Mouse (Mus musculus): ENCODE measurements around the gene Fry. TPM values are rescaled to one million over a fixed set of nuclear protein-coding genes. Genes with fewer than 3 reads are reported as not detected.

The Fry gene
- total RNA-seq, 2 experiments from 2014 or later = 194 to 203 TPM

- no peak overlapping the region for H3K27ac ChIP-seq
- no peak overlapping the region for H3K4me3 ChIP-seq
- peak; percentile 56 for TF ChIP-seq CTCF (IDR thresholded peaks at IDR 0.05)
- intact Hi-C loops (cut with DNase I) = no loop called here
- no peak for DNase-seq (ENCODE audit: extremely low spot score in 1 of 2, low spot score in 2 of 2)
Observed at GRCm38 (mm10) chr5:150114007-150114406, 4.4 kb upstream of the Fry start.

GRCm38 (mm10) chr5:150114778-150115177 lies 3.7 kb upstream of the Fry start:
- no peak for DNase-seq (ENCODE audit: extremely low spot score in 1 of 2, low spot score in 2 of 2)
- intact Hi-C loops (cut with DNase I) = no loop called here
- Histone ChIP-seq H3K4me3 (no peak overlapping the region), H3K27ac (no peak overlapping the region)
- no peak for TF ChIP-seq CTCF (IDR thresholded peaks at IDR 0.05)

- no peak overlapping the region for H3K4me3 ChIP-seq
- TF ChIP-seq CTCF (IDR thresholded peaks at IDR 0.05) = no peak
- intact Hi-C loops (cut with DNase I) = no loop called here
- H3K27ac ChIP-seq = no peak overlapping the region
- no peak for DNase-seq (ENCODE audit: extremely low spot score in 1 of 2, low spot score in 2 of 2)
Observed at GRCm38 (mm10) chr5:150115271-150116092, 3.0 kb upstream of the Fry start.

DNA sequence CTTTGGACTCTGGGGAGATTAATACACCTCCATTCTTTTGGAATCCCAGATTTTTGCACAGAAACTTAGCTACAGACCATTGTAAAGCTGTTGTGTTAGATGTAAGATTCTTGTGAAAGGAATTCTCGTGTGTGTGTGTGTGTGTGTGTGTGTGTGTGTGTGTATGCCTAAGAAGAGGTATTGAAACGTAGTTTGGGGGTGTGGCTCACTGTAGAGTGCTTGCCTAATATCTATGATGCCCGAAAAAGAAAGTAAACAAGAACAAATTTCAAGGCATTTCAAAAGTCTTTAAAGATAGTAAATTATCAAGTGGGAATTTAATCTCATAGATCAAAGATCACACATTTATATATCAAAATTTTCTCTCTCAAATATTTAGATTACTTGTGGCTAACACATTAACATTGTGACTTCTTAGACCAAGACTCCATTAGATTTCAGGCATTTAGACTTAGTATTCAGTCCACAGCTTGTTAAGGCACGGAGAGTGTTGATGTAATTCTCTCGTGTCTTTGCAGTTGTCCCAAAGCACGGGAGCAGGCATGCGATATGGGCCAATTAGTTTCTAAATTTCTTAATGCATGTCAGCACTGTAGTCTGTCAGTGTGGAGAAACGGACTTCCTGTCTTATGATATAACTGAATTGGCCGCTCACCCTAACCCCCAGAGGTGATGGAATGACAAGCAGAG lies 2.1 kb upstream of the Fry start:
- TF ChIP-seq CTCF (IDR thresholded peaks at IDR 0.05) = no peak
- no peak overlapping the region for H3K27ac ChIP-seq
- no peak overlapping the region for H3K4me3 ChIP-seq
- intact Hi-C loops (cut with DNase I) = no loop called here
- DNase-seq (ENCODE audit: extremely low spot score in 1 of 2, low spot score in 2 of 2) = no peak

DNA sequence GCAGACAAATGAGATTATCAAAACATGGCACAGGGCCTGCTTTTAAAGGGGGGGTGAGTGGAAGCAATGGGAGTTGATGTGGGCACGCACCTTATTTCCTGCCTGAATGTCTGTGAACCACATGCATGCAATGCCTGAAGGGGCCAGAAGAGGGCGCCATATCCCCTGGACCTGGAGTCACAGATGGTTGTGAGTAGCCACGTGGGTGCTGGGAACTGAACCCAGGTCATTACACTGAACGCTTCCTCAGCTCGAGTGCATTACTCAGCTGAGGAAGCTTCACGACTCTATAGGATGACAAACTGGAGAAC lies 1.6 kb upstream of the Fry start:
- intact Hi-C loops (cut with DNase I) = loop anchor here (1.0 kb wide), 1 partner anchor 19 kb away; no protein-coding TSS in a partner anchor
- H3K4me3 ChIP-seq = no peak overlapping the region
- DNase-seq (ENCODE audit: extremely low spot score in 1 of 2, low spot score in 2 of 2) = no peak
- TF ChIP-seq CTCF (IDR thresholded peaks at IDR 0.05) = peak; percentile 38
- no peak overlapping the region for H3K27ac ChIP-seq

GRCm38 (mm10) chr5:150118124-150118454 lies 356 bp upstream of the Fry start:
- no peak for TF ChIP-seq CTCF (IDR thresholded peaks at IDR 0.05)
- H3K27ac ChIP-seq = peak overlapping the region; percentile 50; the same call in 1 of the 2 replicates
- intact Hi-C loops (cut with DNase I) = loop anchor here (2.0 kb wide), 1 partner anchor 39 kb away; no protein-coding TSS in a partner anchor
- no peak for DNase-seq (ENCODE audit: extremely low spot score in 1 of 2, low spot score in 2 of 2)
- H3K4me3 ChIP-seq = peak overlapping the region; percentile 59

DNA sequence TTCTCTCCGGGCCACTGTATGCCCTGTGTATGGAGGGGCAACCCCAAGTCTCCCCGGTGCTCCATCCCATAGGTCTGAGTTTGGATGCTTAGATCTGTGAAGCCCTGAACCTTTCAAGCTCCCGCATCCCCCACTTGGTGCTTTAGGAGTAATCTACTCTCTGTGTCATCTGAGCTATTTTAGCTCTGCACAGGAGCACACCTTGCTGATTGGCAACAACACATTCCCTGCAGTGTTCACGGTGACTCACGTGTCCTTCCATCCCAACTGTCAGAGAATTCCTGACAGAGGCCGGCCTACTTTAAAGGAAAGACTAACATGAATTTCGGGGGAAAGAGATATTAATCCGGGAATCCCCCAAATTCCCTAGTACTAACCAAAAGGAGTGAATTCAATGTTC lies 2.2 kb downstream of the Fry start:
- intact Hi-C loops (cut with DNase I) = no loop called here
- DNase-seq (ENCODE audit: extremely low spot score in 1 of 2, low spot score in 2 of 2) = no peak
- Histone ChIP-seq H3K4me3 (no peak overlapping the region), H3K27ac (no peak overlapping the region)
- no peak for TF ChIP-seq CTCF (IDR thresholded peaks at IDR 0.05)

- Histone ChIP-seq H3K4me3 (no peak overlapping the region), H3K27ac (peak overlapping the region; percentile 29)
- no peak for TF ChIP-seq CTCF (IDR thresholded peaks at IDR 0.05)
- intact Hi-C loops (cut with DNase I) = no loop called here
- DNase-seq (ENCODE audit: extremely low spot score in 1 of 2, low spot score in 2 of 2) = no peak
Observed at GRCm38 (mm10) chr5:150122095-150122494, 3.6 kb downstream of the Fry start.

- peak in 1 of 2 experiments; percentile 47 for DNase-seq (ENCODE audit: extremely low spot score in 1 of 2, low spot score in 2 of 2)
- no peak for TF ChIP-seq CTCF (IDR thresholded peaks at IDR 0.05)
- Histone ChIP-seq H3K4me3 (no peak overlapping the region), H3K27ac (peak overlapping the region; percentile 29)
- intact Hi-C loops (cut with DNase I) = no loop called here
Observed at GRCm38 (mm10) chr5:150122571-150122970, 4.1 kb downstream of the Fry start.

DNA sequence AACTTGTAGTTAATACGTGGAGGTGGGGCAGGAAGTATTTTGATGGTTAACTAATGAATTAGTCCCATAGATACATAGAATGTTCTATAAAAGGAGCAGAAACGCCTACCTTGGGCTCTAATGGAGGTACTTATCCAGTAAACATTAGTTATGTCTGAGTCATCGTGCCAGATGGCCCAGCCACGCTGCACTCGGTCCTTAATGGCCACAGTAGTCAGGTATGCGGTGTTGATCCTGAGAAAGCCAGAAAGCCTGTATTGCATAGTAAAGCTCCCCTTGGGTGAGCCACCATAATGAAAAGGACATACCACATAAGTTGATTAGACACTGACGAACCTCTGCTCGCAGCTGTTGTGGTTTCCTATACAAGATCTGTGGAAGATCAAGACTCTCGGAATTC lies 7.5 kb downstream of the Fry start:
- Histone ChIP-seq H3K27ac (no peak overlapping the region), H3K4me3 (no peak overlapping the region)
- TF ChIP-seq CTCF (IDR thresholded peaks at IDR 0.05) = no peak
- intact Hi-C loops (cut with DNase I) = no loop called here
- DNase-seq (ENCODE audit: extremely low spot score in 1 of 2, low spot score in 2 of 2) = no peak

DNA sequence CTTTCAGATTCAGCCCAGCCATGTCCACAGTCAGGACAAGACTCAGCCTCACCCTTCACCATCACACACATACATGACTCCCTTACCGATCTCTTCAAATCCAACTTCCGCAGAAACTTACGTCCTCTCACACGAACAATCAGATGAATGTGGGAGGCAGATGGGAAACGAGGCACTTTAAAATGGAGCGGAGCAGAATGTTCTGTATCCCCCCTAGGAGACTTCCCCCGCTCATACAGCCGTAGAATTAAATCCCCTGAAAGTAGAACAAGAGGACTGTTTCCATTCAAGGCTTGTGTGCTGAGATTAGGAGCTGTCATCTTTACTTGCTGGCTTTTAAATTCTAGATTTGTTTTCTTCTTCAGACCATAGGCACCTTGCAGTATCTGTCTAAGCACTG lies 10.0 kb downstream of the Fry start:
- intact Hi-C loops (cut with DNase I) = no loop called here
- no peak for TF ChIP-seq CTCF (IDR thresholded peaks at IDR 0.05)

GRCm38 (mm10) chr5:150130144-150130543 lies 11.7 kb downstream of the Fry start:
- H3K4me3 ChIP-seq = no peak overlapping the region
- intact Hi-C loops (cut with DNase I) = no loop called here
- no peak overlapping the region for H3K27ac ChIP-seq
- TF ChIP-seq CTCF (IDR thresholded peaks at IDR 0.05) = no peak
- no peak for DNase-seq (ENCODE audit: extremely low spot score in 1 of 2, low spot score in 2 of 2)

More for the DNA sequence above, 10.0 kb downstream of the Fry start:
- no peak overlapping the region for H3K27ac ChIP-seq
- no peak for DNase-seq (ENCODE audit: extremely low spot score in 1 of 2, low spot score in 2 of 2)
- H3K4me3 ChIP-seq = no peak overlapping the region

- TF ChIP-seq CTCF (IDR thresholded peaks at IDR 0.05) = no peak
- intact Hi-C loops (cut with DNase I) = no loop called here
- no peak overlapping the region for H3K4me3 ChIP-seq
- no peak for DNase-seq (ENCODE audit: extremely low spot score in 1 of 2, low spot score in 2 of 2)
- H3K27ac ChIP-seq = no peak overlapping the region
Observed at GRCm38 (mm10) chr5:150131166-150131565, 12.7 kb downstream of the Fry start.
